Mouse (Mus musculus): Measurements from ENCODE around the gene Gm5862.
"Not testable (repeated sequence)": the region's sequence is repeated elsewhere in the genome, so short reads cannot be mapped to it uniquely, and the experiment has no call there.

DNA sequence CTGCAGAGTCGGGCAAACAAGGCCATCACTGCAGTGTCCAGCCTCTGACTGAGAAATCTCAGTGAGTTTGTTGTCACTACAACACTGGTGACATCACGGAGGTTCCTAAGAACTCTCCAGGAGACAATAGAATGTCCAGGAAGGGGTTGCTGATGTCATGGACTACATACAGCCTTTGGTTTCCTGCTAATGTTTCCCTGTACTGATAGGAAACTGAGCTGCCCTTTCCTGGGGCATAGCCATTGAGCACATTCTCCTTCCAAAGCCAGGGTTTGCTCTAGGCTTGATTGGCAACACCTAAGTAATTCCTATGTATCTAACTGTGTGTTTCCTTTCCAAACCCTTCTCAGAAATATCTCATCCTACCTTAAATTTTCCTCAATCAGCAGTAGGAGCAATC lies 50.2 kb downstream of the Gm5862 start, which contains the start of gene Gm21680:
- not testable (repeated sequence) for TF ChIP-seq CTCF (IDR thresholded peaks at IDR 0.05; ENCODE audit: low read depth, low read length); GATA1 (IDR thresholded peaks at IDR 0.05; ENCODE audit: borderline replicate concordance, low read length); TAL1 (conservative IDR thresholded peaks at IDR 0.05; ENCODE audit: low read depth, low read length)
